Mouse (Mus musculus) spleen, postnatal 36 days (tissue): Measurements from ENCODE around the gene Nebl.

Source experiments
- DNase-seq, 2 experiments: peaks; one replicate each; pipeline ENCODE4 v3.0.0; 2022; ENCODE audit warnings: low spot score in 2 of 2, mixed read lengths in 1 of 2

The Nebl gene

DNA sequence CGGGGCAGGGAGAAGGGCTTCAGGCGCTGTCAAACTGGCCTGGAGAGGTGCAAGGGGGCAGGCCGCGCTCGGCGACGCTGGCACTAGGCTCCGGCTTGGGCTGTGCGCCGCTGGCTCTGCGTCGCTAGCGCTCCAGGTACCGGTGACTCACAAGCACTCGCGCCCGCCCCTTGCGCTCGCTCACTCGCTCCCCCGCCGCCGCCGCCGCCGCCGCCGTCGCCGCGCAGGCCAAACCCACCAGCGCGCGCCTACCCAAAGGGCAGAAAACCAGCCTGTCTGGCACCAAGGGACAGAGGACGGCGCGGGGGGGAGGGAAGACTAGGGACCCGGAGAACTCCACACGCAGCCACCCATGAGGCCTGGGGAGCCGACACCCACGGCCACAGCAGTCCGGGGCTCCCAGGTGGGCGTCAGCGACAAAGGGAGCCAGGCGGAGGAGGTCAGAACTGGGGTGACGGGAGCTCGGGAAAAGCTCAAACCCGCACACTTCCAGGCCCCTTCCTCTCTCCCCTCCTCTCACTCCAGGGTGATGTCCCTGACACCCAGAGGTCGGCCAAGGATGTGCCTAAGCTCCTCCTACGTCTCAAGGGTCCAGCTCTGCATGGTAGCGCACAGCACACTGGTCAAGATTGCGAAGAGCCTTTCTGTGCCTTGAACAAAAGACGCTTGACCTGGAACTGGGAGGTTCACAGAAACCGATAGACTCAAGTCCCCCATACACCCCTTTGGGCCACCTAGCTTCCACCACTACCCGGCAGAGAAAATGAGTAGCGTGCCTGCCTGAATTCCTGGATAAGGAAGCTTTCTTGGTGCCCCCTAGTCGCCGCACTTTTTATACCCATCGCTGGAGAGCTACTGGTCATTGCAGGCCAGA lies at the start of gene Nebl:
TSS of gene Nebl (minus strand) at position 508 of the 874 bp plus-strand sequence.
- DNase-seq, result no peak

DNA sequence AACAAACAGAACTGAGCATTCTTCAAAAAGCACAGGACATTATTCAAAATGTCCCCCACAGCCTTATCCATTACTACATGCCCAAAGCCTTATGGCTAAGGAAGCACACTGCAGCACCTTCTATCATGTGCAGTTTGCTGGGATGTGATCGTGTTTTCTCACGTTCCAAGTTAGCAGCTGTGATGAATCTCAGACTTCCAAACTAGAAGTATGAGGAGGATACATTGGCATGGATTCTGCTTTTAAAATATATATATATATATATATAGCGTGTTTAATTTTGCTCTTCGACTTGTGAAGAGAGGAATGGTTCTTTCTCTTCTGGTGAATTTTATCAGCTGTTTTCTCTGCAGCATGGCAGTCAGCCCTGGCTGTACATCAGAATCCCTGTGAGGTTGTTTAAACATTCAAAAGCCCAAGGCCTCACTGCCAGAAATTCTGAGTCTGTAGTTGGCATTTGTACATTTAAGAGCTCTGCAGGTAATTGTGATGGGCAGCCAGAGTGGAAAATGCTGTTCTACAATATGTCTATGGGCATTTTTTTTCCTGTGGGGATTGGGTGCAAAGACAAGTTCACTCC lies 39.1 kb upstream of the Nebl start:
- DNase-seq, result no peak

DNA sequence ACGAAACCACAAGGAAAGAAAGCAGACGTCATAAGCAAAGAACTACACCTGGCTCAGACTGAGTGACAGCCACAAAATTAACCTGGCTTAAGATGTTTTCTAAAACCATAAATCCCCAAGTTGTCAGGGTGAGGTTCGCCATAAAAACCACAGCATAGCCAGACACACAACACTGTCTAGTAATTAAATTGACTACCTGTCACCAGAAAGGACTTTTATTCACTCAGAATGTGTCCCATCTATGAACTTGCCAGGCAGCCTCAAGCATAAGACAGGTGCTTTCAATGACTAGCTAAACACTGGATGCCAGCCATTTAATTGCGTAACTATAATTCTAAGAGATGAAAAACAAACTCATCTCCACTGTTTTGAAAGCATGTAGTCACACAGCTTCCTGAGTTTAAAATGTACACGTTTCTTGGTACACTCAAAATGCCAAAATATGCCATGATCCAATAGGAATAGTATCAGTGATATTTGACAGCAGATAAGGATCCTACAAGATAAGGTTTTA lies 38.0 kb upstream of the Nebl start:
- DNase-seq, result no peak

DNA sequence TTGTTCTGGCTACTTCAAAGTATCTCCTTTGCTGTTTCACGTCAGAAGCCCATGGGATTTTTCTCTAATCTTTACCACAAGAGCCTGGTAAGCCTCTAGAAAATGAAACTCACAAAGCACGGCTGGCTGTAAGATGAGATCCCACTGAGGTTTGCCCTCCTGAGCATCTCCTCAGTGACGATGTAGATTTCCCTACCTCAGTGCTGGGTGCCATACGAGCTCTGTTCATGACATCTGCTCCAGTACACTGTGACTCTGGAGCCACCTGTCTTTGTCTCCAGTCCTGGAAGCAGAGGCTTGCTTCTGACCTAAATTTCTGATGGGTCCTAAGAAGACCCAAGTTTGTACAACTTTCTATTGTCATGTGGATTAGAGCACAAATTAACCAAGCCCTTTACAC lies 25.0 kb upstream of the Nebl start:
- DNase-seq, result no peak

DNA sequence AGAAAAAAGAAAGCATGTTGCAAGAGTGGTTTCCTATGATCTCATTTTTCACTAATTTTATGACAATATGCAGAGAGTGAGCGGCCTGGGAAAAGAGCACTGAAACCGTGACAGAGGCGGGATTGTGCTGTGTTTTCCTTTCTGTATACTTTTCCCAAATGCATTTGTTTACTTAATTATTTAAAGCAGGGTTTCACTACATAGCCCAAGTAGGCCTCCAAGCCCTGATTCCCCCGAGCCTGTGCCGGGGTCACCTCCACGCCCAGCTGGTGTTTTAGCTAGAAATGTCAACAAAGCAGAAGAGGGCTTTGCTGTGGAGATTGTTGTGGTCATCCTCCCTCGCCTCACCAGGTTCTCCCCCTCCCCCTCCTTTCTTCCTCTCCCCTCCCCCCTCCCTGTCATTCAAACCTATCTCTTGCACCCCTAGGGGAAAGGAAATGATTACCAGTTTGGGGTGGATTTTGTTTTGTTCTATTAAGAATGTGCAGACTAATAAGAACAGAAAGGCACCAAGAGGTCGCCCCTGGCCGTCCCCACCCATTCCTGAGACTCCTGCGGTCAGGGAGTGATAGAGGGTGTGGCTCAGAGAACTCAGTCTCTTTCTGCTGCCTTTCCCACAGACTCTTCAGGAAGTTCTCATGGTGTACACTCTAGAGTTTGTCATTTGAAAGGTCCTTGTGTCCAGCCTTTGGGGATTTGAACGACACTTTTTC lies 10.9 kb upstream of the Nebl start:
- no peak for DNase-seq

DNA sequence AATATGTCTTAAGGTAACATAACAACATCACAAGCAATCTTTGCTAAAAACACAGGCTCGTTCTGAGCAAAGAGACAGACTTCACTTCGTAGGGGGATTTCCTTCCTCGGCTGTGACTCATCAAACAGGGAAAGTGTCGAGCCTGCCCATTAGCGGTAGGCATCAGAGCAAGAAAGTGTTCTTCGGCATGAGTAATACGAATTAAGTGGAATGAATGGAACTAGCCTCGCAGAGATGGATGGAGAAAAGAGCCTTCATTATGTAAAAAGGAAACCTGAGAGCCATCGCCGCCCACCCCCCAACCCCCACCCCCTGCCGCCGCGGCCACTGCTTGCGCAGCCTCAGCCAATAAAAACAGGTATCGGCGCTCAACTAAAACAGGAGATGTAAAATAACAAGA lies 10.3 kb upstream of the Nebl start:
- no peak for DNase-seq

DNA sequence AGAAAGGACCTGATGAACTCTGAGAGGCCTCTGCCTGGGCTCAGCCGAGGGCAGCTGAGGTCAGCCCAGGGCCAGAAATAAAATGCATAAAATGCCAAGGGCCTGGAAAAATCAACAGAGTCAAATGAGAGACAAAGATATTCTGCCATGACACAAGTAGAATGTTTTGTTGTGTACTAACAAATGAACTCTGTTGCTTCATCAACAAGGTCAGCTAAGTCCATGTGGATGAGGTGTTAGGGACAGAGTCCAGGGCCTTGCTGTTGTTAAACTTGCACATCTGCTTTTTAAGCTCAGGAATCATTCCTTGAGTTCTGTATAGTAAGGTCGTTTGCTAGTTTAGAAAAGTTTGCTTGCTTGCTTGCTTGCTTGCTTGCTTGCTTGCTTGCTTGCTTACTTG lies 9.2 kb upstream of the Nebl start:
- no peak for DNase-seq

DNA sequence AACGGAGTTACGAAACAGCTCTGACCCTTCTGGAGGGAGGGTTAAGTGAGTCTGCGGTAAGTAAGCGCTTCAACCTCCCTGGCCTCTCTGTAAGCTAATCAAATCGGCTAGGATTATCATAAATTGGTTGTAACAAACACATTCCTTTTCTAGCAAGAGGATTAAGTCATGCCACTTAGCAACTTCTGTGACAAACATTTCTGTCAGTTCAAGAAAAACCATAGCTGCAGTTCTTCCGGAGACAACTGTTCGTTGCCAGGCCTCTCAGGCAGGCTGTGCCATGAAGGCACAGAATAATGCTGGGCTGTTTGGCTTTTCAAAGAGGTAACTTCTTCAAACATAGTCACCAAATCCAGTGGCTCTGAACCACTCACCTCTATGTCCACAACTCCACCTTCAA lies 946 bp upstream of the Nebl start:
- no peak for DNase-seq

DNA sequence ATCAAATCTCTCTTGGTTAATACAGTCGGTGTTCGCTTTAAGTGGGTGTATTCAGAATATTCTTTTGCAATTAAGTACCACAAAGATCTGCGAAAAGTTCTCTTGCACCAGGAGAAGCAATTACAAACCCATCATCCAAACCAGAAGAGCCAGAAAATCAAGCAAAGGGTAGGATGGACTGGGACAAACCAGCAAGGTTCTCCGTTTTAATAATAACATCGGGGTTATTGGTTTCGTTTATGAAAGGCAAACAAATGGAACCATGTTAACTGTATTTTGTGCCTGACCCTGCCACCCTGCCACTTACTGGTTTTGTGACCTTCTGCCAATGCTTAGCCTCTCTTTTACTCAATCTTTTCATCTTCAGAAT lies 552 bp upstream of the Nebl start:
- DNase-seq, result no peak

DNA sequence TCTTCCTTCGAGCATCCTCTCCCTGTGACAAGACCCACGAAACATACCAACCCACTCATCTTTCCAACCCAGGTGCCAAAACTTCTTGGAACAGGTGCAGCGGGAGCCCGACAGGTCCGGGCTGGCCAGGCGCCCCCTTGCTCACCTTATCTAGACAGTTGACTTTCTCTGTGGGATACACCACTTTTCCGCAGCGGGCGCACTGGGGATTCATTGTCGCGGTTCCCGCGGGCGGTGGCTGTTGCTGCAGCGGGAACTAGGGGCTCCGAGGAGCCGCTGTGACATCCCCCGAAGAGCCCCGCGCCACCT lies 662 bp downstream of the Nebl start:
- DNase-seq, result no peak

DNA sequence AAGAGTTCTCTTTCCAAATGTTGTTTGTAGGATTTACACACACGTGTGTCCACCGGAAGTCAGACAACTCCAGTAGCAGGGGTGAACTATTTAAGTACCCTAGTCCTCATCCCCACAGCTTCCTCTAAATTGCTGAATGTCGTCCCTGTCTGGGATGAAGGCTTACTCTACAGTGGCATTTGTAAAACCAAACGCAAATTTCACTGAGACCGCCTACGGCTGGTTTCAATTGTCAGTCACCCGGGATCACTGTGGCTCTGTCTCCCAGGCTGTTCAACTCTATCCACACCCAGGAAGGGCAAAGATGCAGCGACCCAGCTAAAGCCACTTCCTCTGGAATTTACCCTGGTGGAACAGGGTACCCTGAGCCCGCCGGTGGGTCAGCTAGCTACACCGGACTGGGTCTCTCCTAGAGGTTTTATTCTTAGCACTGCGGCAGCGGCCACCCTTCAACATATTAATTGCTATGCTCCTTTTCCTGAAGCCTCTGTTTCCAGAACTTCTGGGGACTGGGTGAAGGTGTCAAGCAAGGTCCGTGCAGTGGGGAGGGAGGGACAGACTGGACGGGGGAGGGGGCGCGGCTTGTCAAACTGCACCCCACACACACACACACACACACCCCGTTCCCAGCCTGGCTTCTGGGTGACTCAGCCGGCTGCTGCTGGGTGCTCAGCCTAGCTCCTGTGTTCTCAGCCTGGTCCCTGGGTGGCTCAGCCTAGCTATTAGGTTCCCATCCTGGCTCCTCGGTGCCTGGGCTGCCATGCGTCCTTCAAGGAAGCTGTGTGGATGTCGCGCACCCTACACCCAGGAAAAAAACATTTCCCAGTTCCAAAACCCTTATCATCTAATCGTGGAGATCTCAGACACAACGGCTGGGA lies 1.3 kb downstream of the Nebl start:
- DNase-seq, result no peak

DNA sequence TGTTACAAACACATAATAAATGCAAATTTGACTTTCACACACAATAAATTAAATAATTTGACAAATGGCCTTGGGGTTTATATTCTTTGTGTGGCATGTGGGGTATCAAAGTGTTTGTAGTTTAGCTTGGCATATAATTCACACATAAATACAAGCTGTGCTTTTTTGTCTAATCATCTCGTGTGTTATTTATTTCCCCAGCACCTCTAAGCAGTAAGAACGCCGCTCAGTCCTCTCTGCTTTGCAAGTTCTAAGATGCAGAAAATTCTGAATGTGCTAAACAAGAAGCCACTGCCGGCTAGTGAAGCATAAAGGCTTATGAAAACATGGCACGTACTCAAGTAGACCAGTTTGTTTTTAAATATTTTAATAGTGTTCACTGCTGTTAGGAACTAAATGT lies 6.9 kb downstream of the Nebl start:
- DNase-seq, result no peak

DNA sequence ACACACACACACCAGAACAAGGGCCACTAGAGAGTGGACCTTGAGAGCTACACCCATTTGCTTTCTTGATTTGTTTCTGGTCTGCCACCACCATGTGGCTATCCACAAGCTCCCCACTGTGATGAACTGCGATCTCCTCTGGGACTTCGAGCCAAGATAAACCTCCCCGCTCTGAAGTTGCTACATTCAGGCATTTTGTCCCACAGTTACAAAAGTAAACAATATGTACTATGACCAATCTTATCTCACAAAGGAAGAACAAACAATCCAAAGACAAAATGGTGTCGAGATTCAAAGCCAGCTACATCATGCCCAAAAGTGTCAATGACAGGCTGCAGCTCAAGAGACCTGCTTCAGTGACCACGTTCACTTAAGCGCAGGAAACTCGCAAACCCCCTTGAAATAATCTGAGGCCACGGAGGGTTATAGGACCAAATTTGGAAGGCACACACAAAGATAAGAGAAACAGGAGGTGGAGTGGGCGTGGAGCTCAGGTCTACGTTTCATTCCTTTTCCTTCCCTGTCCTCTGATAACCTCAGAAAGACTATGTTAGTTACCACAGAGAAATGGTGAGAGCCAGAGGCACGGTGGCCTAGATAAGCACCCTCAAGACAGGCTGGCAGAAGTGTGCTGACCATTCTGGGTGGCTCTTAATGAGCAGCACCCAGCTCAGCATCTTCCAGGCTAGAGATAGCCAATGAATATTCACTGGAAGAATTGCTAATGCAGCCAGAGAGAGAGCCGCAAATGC lies 7.8 kb downstream of the Nebl start:
- DNase-seq, result no peak

DNA sequence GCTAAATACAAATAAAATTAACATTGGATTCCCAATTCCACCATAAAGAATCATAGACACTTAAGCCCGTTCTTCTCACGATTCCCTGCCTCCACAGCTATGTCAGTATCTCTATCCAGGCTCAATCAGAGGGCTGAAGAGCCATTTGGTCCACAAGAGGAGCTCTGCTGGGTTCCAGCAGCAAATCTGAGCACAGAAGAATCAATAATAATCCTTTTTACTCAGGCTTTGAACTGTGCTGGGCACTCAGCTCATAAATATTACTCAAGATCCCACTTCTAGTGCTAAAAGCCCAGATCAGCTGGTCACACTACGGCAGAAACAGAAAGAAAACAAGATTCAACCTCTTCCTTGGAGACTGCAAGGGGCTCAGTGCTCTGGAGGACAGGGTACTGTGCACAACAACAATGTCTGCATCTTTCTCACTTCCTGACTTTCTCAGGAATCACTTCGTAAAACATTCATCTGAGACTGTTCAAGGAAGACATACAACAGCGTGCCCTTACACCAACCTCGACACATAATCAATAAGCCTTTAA lies 10.0 kb downstream of the Nebl start:
- no peak for DNase-seq

DNA sequence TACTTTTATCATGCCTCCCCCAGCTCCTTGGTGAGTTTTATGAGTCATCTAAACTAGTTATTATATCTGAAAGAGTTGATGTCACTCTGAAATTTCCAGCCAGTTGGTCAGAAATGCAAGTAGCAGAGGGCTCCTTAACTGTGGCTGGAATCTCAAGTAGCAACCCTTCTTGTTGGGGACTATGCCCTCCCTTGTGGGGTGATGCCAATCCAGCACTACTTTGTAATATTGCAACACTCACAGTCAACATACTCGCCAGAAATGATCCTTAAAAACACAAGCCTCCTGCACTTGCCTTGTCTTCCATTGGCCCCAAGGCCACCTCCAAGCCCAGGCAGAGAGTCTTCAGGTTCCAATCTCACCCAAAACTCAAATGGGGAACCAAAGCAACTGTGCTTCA lies 13.0 kb downstream of the Nebl start:
- DNase-seq, result no peak

DNA sequence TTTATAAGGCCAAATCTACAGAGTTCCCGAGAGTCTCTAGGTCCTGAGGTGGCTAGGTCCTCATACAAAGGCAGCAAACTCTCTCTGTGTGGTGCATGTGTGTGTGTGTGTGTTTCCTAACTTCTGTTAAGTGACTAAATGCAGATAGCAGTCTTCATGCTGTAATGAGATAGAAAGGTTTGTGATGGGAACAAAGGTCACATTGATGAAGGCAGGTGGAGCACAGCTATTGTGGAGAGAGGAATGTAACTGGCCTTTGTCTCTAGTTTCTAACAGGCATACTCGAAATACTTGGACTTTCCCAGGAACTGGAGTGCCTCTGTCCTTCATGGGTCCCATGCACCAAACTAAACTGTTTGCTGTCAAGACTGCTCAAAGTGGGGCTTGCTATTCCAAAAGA lies 14.1 kb downstream of the Nebl start:
- DNase-seq, result no peak

DNA sequence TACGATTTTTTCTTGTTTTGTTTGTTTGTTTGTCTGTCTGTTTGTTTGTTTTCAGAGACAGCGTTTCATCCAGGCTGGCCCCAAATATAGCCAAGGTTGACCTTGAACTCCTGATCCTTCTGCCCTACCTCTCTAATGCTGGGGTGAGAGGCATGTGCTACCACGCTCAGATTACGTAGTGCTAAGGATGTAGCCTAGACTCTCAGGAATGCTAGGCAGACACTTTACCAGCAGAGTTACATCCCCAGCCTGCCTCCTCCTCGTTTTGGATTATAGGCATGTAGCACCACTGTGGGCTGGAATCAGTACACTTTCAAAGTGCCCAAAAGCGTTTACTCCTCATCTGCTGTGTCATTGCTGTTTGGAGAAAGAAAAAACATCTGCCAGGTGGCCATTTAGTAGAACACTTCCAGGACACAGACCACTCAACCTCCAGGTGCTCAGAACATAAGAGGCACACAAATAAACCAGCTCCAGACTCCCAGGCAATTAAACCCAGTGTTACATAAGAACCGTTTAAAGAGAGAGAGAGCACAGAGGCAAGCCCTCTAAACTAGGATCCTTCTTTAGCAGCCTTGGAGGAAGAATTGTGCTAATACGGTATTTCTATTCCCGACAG lies 16.0 kb downstream of the Nebl start:
- DNase-seq, result no peak

DNA sequence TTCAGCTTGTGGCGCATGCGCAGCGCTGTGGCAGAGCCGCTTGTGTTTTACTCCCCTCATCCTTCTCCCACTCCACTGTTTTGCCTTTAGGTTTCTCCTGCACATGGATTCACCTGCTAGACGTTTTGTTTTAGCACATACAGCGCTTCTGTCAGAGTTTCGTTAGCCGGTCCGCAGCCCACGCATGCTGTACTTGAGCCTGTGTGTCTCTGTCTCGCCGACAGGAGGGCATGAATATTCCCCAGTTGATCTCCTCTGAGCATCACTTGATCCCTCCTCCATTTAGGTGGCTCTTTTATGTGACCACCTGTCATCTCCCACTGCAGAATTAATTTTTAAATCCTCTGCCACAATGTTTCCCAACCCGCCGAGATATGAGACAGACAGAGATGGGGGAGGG lies 16.6 kb downstream of the Nebl start:
- no peak for DNase-seq

DNA sequence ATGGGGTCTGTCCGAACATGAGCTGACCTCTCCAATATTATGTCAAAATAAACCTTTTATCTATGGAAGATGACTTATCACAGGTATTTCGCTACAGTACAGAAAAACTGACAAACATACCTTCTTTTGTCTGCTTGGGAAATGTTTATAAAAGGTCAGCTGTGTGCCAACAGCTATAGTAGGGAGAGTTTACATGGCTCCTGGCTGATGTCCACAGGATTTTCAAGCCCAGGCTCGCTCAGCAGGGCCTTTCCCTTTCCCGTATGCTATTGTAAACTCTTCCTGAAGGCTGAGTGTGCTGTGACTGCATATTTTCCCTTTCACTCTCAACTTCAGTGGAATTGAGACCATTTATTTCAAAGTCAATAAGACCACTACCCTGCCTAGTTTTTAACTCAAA lies 17.1 kb downstream of the Nebl start:
- no peak for DNase-seq

DNA sequence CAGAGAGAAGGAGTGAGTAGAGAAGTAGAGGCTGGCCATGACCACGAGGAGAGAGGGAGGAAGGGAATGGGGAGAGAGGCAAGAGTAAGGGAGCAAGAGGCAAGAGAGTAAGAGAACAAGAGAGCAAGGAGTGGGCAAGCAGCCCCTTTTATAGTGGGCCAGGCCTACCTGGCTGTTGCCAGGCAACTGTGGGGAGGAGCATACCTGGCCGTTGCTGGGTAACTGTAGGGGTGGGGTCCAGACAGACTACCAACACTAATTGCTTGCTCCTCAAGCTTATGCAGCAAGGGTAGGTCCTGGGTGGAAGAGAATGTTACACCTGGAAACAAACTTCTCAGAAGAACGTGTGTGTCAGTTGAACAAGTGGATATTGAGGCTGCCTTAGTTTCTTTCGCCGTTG lies 20.0 kb downstream of the Nebl start:
- DNase-seq, result no peak

DNA sequence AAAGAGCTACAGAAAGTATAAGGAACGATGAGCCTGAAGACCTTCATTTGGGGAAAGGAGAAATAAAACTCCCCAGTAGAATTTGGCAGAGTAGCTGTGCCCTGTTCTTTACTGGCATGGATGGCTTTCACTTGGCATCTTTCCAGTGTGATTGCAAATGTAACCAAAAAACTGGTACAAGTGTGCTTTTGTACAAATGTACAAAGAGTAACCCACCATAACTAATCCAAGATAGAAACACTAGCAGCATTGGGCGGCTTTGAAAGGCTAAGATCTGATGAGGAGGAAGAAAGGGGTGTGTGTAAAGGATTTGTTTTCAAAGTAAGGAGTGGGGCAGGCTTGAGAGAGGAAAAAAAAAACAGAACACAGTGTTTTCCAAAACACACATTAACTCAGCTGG lies 21.2 kb downstream of the Nebl start:
- DNase-seq, result no peak
